Mouse (Mus musculus) megakaryocyte, embryonic 14.5 days (primary cell): ENCODE results near the gene Cherp.

ENCODE experiments used
- FLI1 ChIP-seq: IDR thresholded peaks from 2 replicates; pipeline ENCODE4 v1.6.1; 2012; ENCODE audit warnings: low read length, inconsistent platforms, mixed read lengths
- GATA1 ChIP-seq: IDR thresholded peaks from 3 replicates; pipeline ENCODE4 v1.6.1; 2012; ENCODE audit warnings: mixed read lengths, low read length, inconsistent platforms, borderline replicate concordance

- TF ChIP-seq GATA1, result no peak
- no peak for TF ChIP-seq FLI1
These were observed 18.4 kb upstream of the Cherp start for GRCm38 (mm10) chr8:72493381-72493780.
